Mouse (Mus musculus): ENCODE data around the gene Zfp30.

Zfp30 gene

GRCm38 (mm10) chr7:29829804-29830203, 46.0 kb downstream of the Zfp30 start:
- in situ Hi-C loops (cut with MboI, MseI): no loop called here

- in situ Hi-C loops (cut with MboI, MseI): no loop called here
Measured at GRCm38 (mm10) chr7:29836816-29837215, 53.0 kb downstream of the Zfp30 start.

GRCm38 (mm10) chr7:29839256-29839655, 55.5 kb downstream of the Zfp30 start:
- in situ Hi-C loops (cut with MboI, MseI): no loop called here

DNA sequence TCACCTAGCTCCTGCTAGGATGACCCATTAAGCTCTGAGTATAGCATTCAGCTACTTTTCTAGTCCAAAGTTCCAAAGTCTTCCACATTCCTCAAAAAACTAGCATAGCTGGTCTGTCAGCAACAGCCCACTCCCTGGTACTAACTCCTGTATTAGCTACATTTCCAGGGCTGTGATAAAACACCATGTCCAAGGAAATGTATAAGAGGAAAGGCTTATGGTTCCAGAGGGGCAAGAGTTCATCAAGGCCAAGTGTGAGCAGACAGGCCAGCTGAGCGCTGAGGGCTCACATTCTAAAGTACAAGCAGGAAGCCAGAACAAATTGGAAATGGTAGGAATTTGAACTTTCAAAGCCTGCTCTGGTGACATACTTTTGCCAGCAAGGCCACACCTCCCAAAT, 58.3 kb downstream of the Zfp30 start:
- in situ Hi-C loops (cut with MboI, MseI): no loop called here

Measured in regulatory T cell (primary cell).